Mouse (Mus musculus): Measurements from ENCODE around the gene Gm20481. TPM values are rescaled to one million over a fixed set of nuclear protein-coding genes. Genes with fewer than 3 reads are reported as not detected.
"Not testable (repeated sequence)": the region's sequence is repeated elsewhere in the genome, so short reads cannot be mapped to it uniquely, and the experiment has no call there.

The Gm20481 gene
- polyA plus RNA-seq, 1 experiment from 2014 or later, result not detected

DNA sequence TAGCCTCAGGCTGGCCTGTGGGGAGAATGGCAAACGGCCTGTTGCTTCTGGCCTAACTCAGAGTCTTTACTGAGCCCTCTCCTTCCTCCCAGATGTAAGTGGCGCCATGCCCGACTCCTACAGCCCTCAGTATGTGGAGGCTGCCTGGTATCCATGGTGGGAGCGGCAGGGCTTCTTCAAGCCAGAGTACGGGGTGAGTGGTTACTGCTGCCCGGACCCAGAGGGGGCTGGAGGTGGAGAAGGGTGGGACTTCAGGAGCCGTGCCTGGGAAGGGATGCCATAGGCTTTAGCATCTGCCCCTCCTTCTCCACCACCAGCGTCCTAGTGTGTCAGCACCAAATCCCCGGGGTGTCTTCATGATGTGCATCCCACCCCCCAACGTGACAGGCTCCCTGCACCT, 35.4 kb downstream of the Gm20481 start:
- WGBS, result 96% methylated on average over 10 of the region's 10 CpGs
- Histone ChIP-seq H3K9me3 (ENCODE audit: control insufficient read depth, low read length) (no peaks in the 10 kb centered on the region), H3K36me3 (ENCODE audit: control insufficient read depth, insufficient read depth, low read length) (peaks cover 28% of the 10 kb centered on the region), H3K9ac (ENCODE audit: low read length) (no peak overlapping the region), H3K4me3 (ENCODE audit: low read depth, low read length) (no peak overlapping the region), H3K27me3 (ENCODE audit: control insufficient read depth, insufficient read depth, low read length) (no peaks in the 10 kb centered on the region), H3K4me1 (ENCODE audit: control insufficient read depth, insufficient read depth, low read length) (peaks cover 16% of the 10 kb centered on the region), H3K27ac (ENCODE audit: low read depth, low read length) (no peak overlapping the region), H3K4me2 (no peak overlapping the region)
- DNase-seq (ENCODE audit: low spot score, missing footprints), result no peak
- ATAC-seq (ENCODE audit: low FRiP score), result no peak

DNA sequence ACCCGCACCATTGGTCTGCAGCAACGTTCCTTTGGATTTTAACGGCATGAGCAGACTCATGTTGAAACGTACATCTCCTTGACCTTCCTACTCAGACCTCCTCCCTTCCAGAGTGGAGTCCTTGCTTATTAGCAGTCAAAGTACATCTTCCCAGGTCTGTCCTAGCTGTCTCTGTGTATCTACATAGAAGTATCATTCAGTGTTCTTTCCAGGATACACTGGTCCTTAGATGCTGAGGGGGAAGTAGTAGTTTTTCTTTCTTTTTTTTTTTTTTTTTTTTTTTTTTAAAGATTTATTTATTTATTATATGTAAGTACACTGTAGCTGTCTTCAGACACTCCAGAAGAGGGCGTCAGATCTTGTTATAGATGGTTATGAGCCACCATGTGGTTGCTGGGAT, 36.2 kb downstream of the Gm20481 start:
- ATAC-seq (ENCODE audit: low FRiP score); H3K4me3 ChIP-seq (ENCODE audit: low read depth, low read length); H3K4me2 ChIP-seq; H3K27me3 ChIP-seq (ENCODE audit: control insufficient read depth, insufficient read depth, low read length); H3K27ac ChIP-seq (ENCODE audit: low read depth, low read length); DNase-seq (ENCODE audit: low spot score, missing footprints); H3K9me3 ChIP-seq (ENCODE audit: control insufficient read depth, low read length); H3K9ac ChIP-seq (ENCODE audit: low read length): not testable (repeated sequence)
- peaks cover 35% of the 10 kb centered on the region for H3K36me3 ChIP-seq (ENCODE audit: control insufficient read depth, insufficient read depth, low read length)
- H3K4me1 ChIP-seq (ENCODE audit: control insufficient read depth, insufficient read depth, low read length), result peaks cover 16% of the 10 kb centered on the region
- WGBS, result 96% methylated on average over 4 of the region's 5 CpGs

DNA sequence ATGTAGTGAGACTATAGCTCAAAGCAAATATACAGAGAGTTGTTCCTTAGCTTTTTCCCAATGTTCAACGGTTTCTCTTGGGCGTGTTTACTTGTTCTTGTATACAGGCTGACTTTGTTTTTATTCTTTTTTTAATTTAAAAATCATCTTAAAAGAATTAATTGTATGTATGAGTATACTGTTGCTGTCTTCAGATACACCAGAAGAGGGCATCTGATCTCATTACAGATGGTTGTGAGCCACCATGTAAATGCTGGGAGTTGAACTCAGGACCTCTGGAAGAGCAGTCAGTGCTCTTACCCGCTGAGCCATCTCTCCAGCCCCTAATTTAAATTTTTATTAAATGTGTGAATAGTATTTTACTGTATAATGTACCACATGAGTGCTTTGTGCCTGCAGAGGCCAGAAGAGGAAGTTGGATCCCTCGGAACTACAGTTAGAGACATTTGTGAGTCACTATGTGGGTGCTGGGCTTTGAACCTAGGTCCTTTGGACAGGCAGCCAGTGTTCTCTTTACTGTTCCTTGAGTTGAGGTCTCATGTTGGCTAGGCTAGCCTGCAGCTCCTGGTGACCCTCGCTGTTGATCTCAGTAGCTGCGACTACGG, 37.8 kb downstream of the Gm20481 start:
- peaks cover 47% of the 10 kb centered on the region for H3K36me3 ChIP-seq (ENCODE audit: control insufficient read depth, insufficient read depth, low read length)
- H3K4me1 ChIP-seq (ENCODE audit: control insufficient read depth, insufficient read depth, low read length), result peaks cover 6% of the 10 kb centered on the region
- ATAC-seq (ENCODE audit: low FRiP score), result no peak
- no peak overlapping the region for H3K9ac ChIP-seq (ENCODE audit: low read length)
- no peak overlapping the region for H3K4me2 ChIP-seq
- 95% methylated on average over 7 of the region's 7 CpGs for whole genome bisulfite sequencing
- H3K27me3 ChIP-seq (ENCODE audit: control insufficient read depth, insufficient read depth, low read length), result no peaks in the 10 kb centered on the region
- H3K4me3 ChIP-seq (ENCODE audit: low read depth, low read length), result no peak overlapping the region
- no peaks in the 10 kb centered on the region for H3K9me3 ChIP-seq (ENCODE audit: control insufficient read depth, low read length)
- no peak overlapping the region for H3K27ac ChIP-seq (ENCODE audit: low read depth, low read length)
- no peak for DNase-seq (ENCODE audit: low spot score, missing footprints)

DNA sequence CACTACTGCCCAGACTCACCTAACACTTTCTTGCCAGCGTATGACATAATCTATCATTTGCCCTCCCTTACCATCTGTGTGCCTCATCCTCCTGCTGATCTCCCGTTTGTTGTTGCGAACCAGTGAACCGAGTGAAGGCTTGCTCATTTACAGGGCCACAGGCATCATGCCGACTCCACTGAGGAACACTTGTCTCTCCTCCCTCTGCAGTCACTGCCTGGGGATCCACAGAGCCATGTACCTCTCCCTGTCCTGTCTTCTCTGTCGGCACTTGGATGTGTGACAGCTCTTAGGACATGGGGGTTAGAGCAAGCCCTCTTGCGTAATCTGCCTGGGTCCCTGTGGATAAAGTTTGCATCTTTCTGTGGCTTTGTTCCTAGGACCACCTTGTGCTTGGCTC, 39.9 kb downstream of the Gm20481 start:
- Histone ChIP-seq H3K36me3 (ENCODE audit: control insufficient read depth, insufficient read depth, low read length) (peaks cover 62% of the 10 kb centered on the region), H3K9ac (ENCODE audit: low read length) (no peak overlapping the region), H3K27ac (ENCODE audit: low read depth, low read length) (no peak overlapping the region), H3K9me3 (ENCODE audit: control insufficient read depth, low read length) (no peaks in the 10 kb centered on the region), H3K4me2 (no peak overlapping the region), H3K27me3 (ENCODE audit: control insufficient read depth, insufficient read depth, low read length) (no peaks in the 10 kb centered on the region), H3K4me3 (ENCODE audit: low read depth, low read length) (no peak overlapping the region), H3K4me1 (ENCODE audit: control insufficient read depth, insufficient read depth, low read length) (no peaks in the 10 kb centered on the region)
- ATAC-seq (ENCODE audit: low FRiP score) (no peak), DNase-seq (ENCODE audit: low spot score, missing footprints) (no peak)
- 86% methylated on average over 7 of the region's 7 CpGs for WGBS

DNA sequence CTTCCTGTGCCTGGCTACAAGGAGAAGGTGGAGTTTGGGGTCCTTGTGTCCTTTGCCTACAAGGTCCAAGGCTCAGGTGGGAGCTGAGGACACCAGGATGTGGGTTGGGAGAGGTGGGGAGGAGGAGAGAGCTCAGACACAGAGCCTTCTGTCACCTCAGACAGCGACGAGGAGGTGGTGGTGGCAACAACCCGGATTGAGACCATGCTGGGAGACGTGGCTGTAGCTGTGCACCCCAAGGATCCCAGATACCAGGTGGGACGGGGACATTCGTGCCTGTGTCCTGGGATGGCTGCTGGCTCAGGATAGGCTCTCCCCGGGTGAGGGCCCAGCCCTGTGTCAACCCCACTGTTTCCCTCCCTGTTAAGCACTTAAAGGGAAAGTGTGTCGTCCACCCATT, 41.7 kb downstream of the Gm20481 start:
- Histone ChIP-seq H3K36me3 (ENCODE audit: control insufficient read depth, insufficient read depth, low read length) (peaks cover 58% of the 10 kb centered on the region), H3K4me1 (ENCODE audit: control insufficient read depth, insufficient read depth, low read length) (no peaks in the 10 kb centered on the region), H3K9me3 (ENCODE audit: control insufficient read depth, low read length) (no peaks in the 10 kb centered on the region), H3K27ac (ENCODE audit: low read depth, low read length) (no peak overlapping the region), H3K4me2 (no peak overlapping the region), H3K4me3 (ENCODE audit: low read depth, low read length) (no peak overlapping the region), H3K27me3 (ENCODE audit: control insufficient read depth, insufficient read depth, low read length) (no peaks in the 10 kb centered on the region), H3K9ac (ENCODE audit: low read length) (no peak overlapping the region)
- ATAC-seq (ENCODE audit: low FRiP score), result no peak
- no peak for DNase-seq (ENCODE audit: low spot score, missing footprints)
- 96% methylated on average over 8 of the region's 8 CpGs for WGBS

DNA sequence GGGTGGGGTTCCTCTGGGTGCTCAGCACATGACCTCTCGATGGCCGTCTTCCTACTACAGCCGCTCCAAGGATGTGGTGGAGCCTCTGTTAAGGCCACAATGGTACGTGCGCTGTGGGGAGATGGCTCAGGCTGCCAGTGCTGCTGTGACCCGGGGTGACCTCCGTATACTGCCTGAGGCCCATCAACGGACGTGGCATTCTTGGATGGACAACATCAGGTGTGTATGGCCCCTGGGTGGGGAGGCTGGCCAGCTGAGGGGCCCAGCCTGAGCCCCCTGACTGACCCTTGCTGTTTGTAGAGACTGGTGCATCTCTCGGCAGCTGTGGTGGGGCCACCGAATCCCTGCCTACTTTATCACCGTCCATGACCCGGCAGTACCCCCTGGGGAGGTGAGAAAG, 42.7 kb downstream of the Gm20481 start:
- H3K27me3 ChIP-seq (ENCODE audit: control insufficient read depth, insufficient read depth, low read length), result no peaks in the 10 kb centered on the region
- no peak for ATAC-seq (ENCODE audit: low FRiP score)
- H3K4me1 ChIP-seq (ENCODE audit: control insufficient read depth, insufficient read depth, low read length), result no peaks in the 10 kb centered on the region
- 92% methylated on average over 13 of the region's 13 CpGs for WGBS
- H3K9me3 ChIP-seq (ENCODE audit: control insufficient read depth, low read length), result no peaks in the 10 kb centered on the region
- peaks cover 55% of the 10 kb centered on the region for H3K36me3 ChIP-seq (ENCODE audit: control insufficient read depth, insufficient read depth, low read length)
- H3K9ac ChIP-seq (ENCODE audit: low read length), result no peak overlapping the region
- no peak overlapping the region for H3K4me2 ChIP-seq
- no peak overlapping the region for H3K4me3 ChIP-seq (ENCODE audit: low read depth, low read length)
- no peak overlapping the region for H3K27ac ChIP-seq (ENCODE audit: low read depth, low read length)
- no peak for DNase-seq (ENCODE audit: low spot score, missing footprints)

DNA sequence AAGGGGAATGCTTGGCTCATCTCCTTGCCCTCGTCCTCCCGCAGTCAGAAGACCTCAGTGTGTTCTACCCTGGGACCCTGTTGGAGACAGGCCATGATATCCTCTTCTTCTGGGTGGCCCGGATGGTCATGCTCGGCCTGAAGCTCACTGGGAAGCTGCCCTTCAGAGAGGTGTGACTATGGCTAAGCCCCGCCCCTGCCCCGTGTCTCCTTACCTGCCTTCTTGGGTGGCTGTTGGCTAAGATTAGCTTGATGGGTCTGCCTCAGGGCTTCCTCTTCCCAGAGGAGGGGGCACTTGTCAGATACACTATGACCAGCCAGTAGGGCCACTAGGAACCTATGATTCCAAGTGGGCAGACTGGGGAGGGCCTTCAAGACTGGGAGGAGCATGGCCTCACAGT, 43.5 kb downstream of the Gm20481 start:
- Histone ChIP-seq H3K4me3 (ENCODE audit: low read depth, low read length) (no peak overlapping the region), H3K36me3 (ENCODE audit: control insufficient read depth, insufficient read depth, low read length) (peaks cover 53% of the 10 kb centered on the region), H3K4me2 (no peak overlapping the region), H3K9me3 (ENCODE audit: control insufficient read depth, low read length) (no peaks in the 10 kb centered on the region), H3K27me3 (ENCODE audit: control insufficient read depth, insufficient read depth, low read length) (no peaks in the 10 kb centered on the region), H3K9ac (ENCODE audit: low read length) (no peak overlapping the region), H3K27ac (ENCODE audit: low read depth, low read length) (no peak overlapping the region), H3K4me1 (ENCODE audit: control insufficient read depth, insufficient read depth, low read length) (no peaks in the 10 kb centered on the region)
- no peak for DNase-seq (ENCODE audit: low spot score, missing footprints)
- no peak for ATAC-seq (ENCODE audit: low FRiP score)
- WGBS, result 82% methylated on average over 6 of the region's 6 CpGs

DNA sequence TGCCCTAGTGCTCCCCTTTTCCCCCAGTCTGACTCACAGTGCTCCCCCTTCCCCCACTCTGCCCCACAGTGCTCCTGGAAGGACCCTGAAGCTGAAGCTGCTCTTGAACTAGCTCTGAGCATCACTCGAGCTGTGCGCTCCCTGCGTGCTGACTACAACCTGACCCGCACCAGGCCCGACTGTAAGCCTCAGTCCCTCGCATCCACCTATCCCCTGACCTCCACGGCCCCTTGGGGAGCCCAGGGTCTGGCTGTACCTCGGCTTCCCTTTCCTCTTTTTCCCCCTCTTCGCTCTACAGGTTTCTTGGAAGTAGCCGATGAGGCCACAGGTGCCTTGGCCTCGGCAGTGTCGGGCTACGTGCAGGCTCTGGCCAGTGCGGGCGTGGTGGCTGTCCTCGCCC, 45.6 kb downstream of the Gm20481 start:
- no peak overlapping the region for H3K4me3 ChIP-seq (ENCODE audit: low read depth, low read length)
- no peak overlapping the region for H3K9ac ChIP-seq (ENCODE audit: low read length)
- no peak for DNase-seq (ENCODE audit: low spot score, missing footprints)
- no peaks in the 10 kb centered on the region for H3K4me1 ChIP-seq (ENCODE audit: control insufficient read depth, insufficient read depth, low read length)
- no peaks in the 10 kb centered on the region for H3K27me3 ChIP-seq (ENCODE audit: control insufficient read depth, insufficient read depth, low read length)
- no peak for ATAC-seq (ENCODE audit: low FRiP score)
- WGBS, result 93% methylated on average over 16 of the region's 16 CpGs
- H3K4me2 ChIP-seq, result no peak overlapping the region
- H3K9me3 ChIP-seq (ENCODE audit: control insufficient read depth, low read length), result no peaks in the 10 kb centered on the region
- peaks cover 47% of the 10 kb centered on the region for H3K36me3 ChIP-seq (ENCODE audit: control insufficient read depth, insufficient read depth, low read length)
- no peak overlapping the region for H3K27ac ChIP-seq (ENCODE audit: low read depth, low read length)

DNA sequence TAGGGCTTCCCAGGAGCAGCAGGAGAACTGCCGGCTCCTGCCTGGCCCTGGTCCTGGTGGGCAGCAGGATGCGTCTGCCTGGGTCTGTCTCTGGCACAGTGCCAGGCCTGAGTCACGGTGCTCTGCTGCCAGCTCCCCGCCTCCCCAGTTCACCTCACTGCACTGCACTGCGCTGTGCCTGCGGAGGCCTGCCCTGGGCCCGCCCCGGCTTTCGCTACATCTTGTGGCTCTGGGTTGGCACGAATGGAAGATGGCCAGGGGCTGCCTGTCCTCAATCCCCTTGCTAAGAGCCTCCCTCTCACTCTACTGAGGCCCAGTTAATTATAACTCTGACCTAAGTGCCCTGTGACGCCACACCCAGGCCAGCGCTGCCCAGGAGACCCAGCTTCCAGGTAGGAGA, 46.7 kb downstream of the Gm20481 start, which contains the start of gene Vwa7:
Gene Vwa7, plus strand, starts transcription at position 204 of the 400 bp plus-strand sequence.
- H3K4me2 ChIP-seq, result no peak within 1 kb of the TSS
- H3K4me3 ChIP-seq (ENCODE audit: low read depth, low read length), result no peak within 1 kb of the TSS
- no peak within 1 kb of the TSS for H3K27ac ChIP-seq (ENCODE audit: low read depth, low read length)
- H3K9me3 ChIP-seq (ENCODE audit: control insufficient read depth, low read length), result no peaks in the 10 kb centered on the region
- H3K27me3 ChIP-seq (ENCODE audit: control insufficient read depth, insufficient read depth, low read length), result no peaks in the 10 kb centered on the region
- DNase-seq (ENCODE audit: low spot score, missing footprints) (no peak), ATAC-seq (ENCODE audit: low FRiP score) (no peak; the same call in 1 of the 2 replicates)
- H3K36me3 ChIP-seq (ENCODE audit: control insufficient read depth, insufficient read depth, low read length), result peaks cover 36% of the 10 kb centered on the region
- H3K4me1 ChIP-seq (ENCODE audit: control insufficient read depth, insufficient read depth, low read length), result peaks cover 1% of the 10 kb centered on the region
- WGBS, result 85% methylated on average over 12 of the region's 12 CpGs
- no peak within 1 kb of the TSS for H3K9ac ChIP-seq (ENCODE audit: low read length)

Measured in midbrain, embryonic 11.5 days (tissue).